In genomic region chr16:56012789-56013743, GRCm38 (mm10) we compare ENCODE assay signal across 13 mouse cellular contexts. TPM values are rescaled to one million over a fixed set of nuclear protein-coding genes. Genes with fewer than 3 reads are reported as not detected.
A peak's percentile ranks its signal among the peaks of the same experiment; 100 is the strongest.
DNase-seq lines count a peak whose midpoint lies in the region; ATAC-seq and TF ChIP-seq lines count a peak whose summit lies in the region.
"Had no signal": no experiment of that assay in that cellular context is flagged by ENCODE, and none has a peak within 500 bp of the region (broad histone marks: within the 10 kb centered on the region; RNA-seq: fewer than 3 reads in every experiment).

No protein-coding gene starts in this region.

- TF ChIP-seq CTCF in intestine, postnatal 0 days (IDR thresholded peaks at IDR 0.05; ENCODE audit: low read depth), result no peak
- TF ChIP-seq CTCF in midbrain, postnatal 0 days (IDR thresholded peaks at IDR 0.05), result peak; percentile 29

- no peak overlapping the region for H3K4me3 ChIP-seq in intestine, embryonic 15.5 days (replicated peaks)
- H3K4me3 ChIP-seq in intestine, postnatal 0 days (ENCODE audit: low read depth, low read length), result no peak overlapping the region
- H3K4me3 ChIP-seq in midbrain, postnatal 0 days (ENCODE audit: low read depth, low read length), result no peak overlapping the region
- H3K4me3 ChIP-seq in midbrain, embryonic 14.5 days (replicated peaks; ENCODE audit: low read depth, low read length), result no peak overlapping the region
- no peak overlapping the region for H3K4me3 ChIP-seq in forebrain, embryonic 15.5 days
- H3K4me3 ChIP-seq in stomach, embryonic 14.5 days (ENCODE audit: low read depth, low read length), result no peak overlapping the region

- H3K9me3 ChIP-seq in intestine, embryonic 15.5 days, result no peaks in the 10 kb centered on the region
- no peaks in the 10 kb centered on the region for H3K9me3 ChIP-seq in intestine, postnatal 0 days (ENCODE audit: control insufficient read depth)
- H3K9me3 ChIP-seq in midbrain, postnatal 0 days (ENCODE audit: low read length), result no peaks in the 10 kb centered on the region
- H3K9me3 ChIP-seq in midbrain, embryonic 14.5 days (ENCODE audit: control insufficient read depth, low read length), result no peaks in the 10 kb centered on the region
- no peaks in the 10 kb centered on the region for H3K9me3 ChIP-seq in forebrain, embryonic 15.5 days
- H3K9me3 ChIP-seq in stomach, embryonic 14.5 days (ENCODE audit: control insufficient read depth, low read depth, low read length), result no peaks in the 10 kb centered on the region

- DNase-seq in midbrain, postnatal 0 days (ENCODE audit: low spot score), result no peak
- DNase-seq in midbrain, embryonic 14.5 days, result no peak
- DNase-seq in lung, adult 18-20 months, result no peak
- no peak for DNase-seq in urinary bladder, postnatal 10 days (ENCODE audit: low spot score)
- DNase-seq: cerebellum, postnatal 25 days; heart, postnatal 10 days; kidney, postnatal 36 days; retina, postnatal 1 day; thymus, postnatal 4 days had no signal

- H3K4me2 ChIP-seq in intestine, embryonic 15.5 days (replicated peaks), result no peak overlapping the region
- no peak overlapping the region for H3K4me2 ChIP-seq in intestine, postnatal 0 days (replicated peaks; ENCODE audit: low read depth)
- H3K4me2 ChIP-seq in midbrain, postnatal 0 days (ENCODE audit: low read depth, low read length, poor library complexity, severe bottlenecking), result no peak overlapping the region
- no peak overlapping the region for H3K4me2 ChIP-seq in midbrain, embryonic 14.5 days (ENCODE audit: low read length)
- no peak overlapping the region for H3K4me2 ChIP-seq in forebrain, embryonic 15.5 days (replicated peaks)
- H3K4me2 ChIP-seq in stomach, embryonic 14.5 days (replicated peaks; ENCODE audit: low read depth, low read length), result no peak overlapping the region

- H3K9ac ChIP-seq in intestine, embryonic 15.5 days, result no peak overlapping the region
- H3K9ac ChIP-seq in intestine, postnatal 0 days (ENCODE audit: low read depth, low read length), result no peak overlapping the region
- H3K9ac ChIP-seq in midbrain, postnatal 0 days (replicated peaks; ENCODE audit: low read length, poor library complexity, severe bottlenecking), result no peak overlapping the region
- H3K9ac ChIP-seq in midbrain, embryonic 14.5 days (replicated peaks; ENCODE audit: low read length), result no peak overlapping the region
- no peak overlapping the region for H3K9ac ChIP-seq in forebrain, embryonic 15.5 days (replicated peaks)
- no peak overlapping the region for H3K9ac ChIP-seq in stomach, embryonic 14.5 days (replicated peaks; ENCODE audit: low read depth, low read length)

- no peaks in the 10 kb centered on the region for H3K27me3 ChIP-seq in intestine, embryonic 15.5 days (replicated peaks)
- no peaks in the 10 kb centered on the region for H3K27me3 ChIP-seq in intestine, postnatal 0 days (replicated peaks; ENCODE audit: control insufficient read depth, insufficient read depth, low read length)
- no peaks in the 10 kb centered on the region for H3K27me3 ChIP-seq in midbrain, postnatal 0 days (ENCODE audit: insufficient read depth, low read length)
- H3K27me3 ChIP-seq in midbrain, embryonic 14.5 days (ENCODE audit: control insufficient read depth, insufficient read depth, low read length), result no peaks in the 10 kb centered on the region
- no peaks in the 10 kb centered on the region for H3K27me3 ChIP-seq in forebrain, embryonic 15.5 days
- H3K27me3 ChIP-seq in stomach, embryonic 14.5 days (ENCODE audit: control insufficient read depth, insufficient read depth, low read length), result no peaks in the 10 kb centered on the region

- H3K27ac ChIP-seq in intestine, embryonic 15.5 days, result no peak overlapping the region
- H3K27ac ChIP-seq in intestine, postnatal 0 days (ENCODE audit: low read depth, low read length), result no peak overlapping the region
- no peak overlapping the region for H3K27ac ChIP-seq in midbrain, postnatal 0 days (ENCODE audit: low read depth, low read length)
- no peak overlapping the region for H3K27ac ChIP-seq in midbrain, embryonic 14.5 days (replicated peaks; ENCODE audit: low read depth, low read length)
- no peak overlapping the region for H3K27ac ChIP-seq in forebrain, embryonic 15.5 days (replicated peaks)
- no peak overlapping the region for H3K27ac ChIP-seq in stomach, embryonic 14.5 days (ENCODE audit: low read length)

- peaks cover 13% of the 10 kb centered on the region for H3K36me3 ChIP-seq in intestine, embryonic 15.5 days
- H3K36me3 ChIP-seq in intestine, postnatal 0 days (ENCODE audit: control insufficient read depth, insufficient read depth), result peaks cover 10% of the 10 kb centered on the region
- H3K36me3 ChIP-seq in midbrain, postnatal 0 days (ENCODE audit: insufficient read depth, low read length), result peaks cover 15% of the 10 kb centered on the region
- peaks cover 31% of the 10 kb centered on the region for H3K36me3 ChIP-seq in midbrain, embryonic 14.5 days (ENCODE audit: control insufficient read depth, insufficient read depth, low read length)
- peaks cover 31% of the 10 kb centered on the region for H3K36me3 ChIP-seq in forebrain, embryonic 15.5 days
- H3K36me3 ChIP-seq in stomach, embryonic 14.5 days (ENCODE audit: control insufficient read depth, insufficient read depth, low read length), result peaks cover 18% of the 10 kb centered on the region

- no peaks in the 10 kb centered on the region for H3K4me1 ChIP-seq in intestine, embryonic 15.5 days (replicated peaks)
- H3K4me1 ChIP-seq in intestine, postnatal 0 days (replicated peaks; ENCODE audit: control insufficient read depth, insufficient read depth, low read length), result no peaks in the 10 kb centered on the region
- H3K4me1 ChIP-seq in midbrain, postnatal 0 days (ENCODE audit: insufficient read depth, low read length), result no peaks in the 10 kb centered on the region
- H3K4me1 ChIP-seq in midbrain, embryonic 14.5 days (ENCODE audit: control insufficient read depth, insufficient read depth, low read length), result no peaks in the 10 kb centered on the region
- H3K4me1 ChIP-seq in forebrain, embryonic 15.5 days, result no peaks in the 10 kb centered on the region
- H3K4me1 ChIP-seq in stomach, embryonic 14.5 days (ENCODE audit: control insufficient read depth, insufficient read depth, low read length), result no peaks in the 10 kb centered on the region

- 88% methylated on average over 10 of the region's 10 CpGs for WGBS in intestine, embryonic 15.5 days
- 89% methylated on average over 10 of the region's 10 CpGs for WGBS in intestine, postnatal 0 days
- 89% methylated on average over 10 of the region's 10 CpGs for WGBS in midbrain, postnatal 0 days
- WGBS in midbrain, embryonic 14.5 days, result 89% methylated on average over 10 of the region's 10 CpGs
- 92% methylated on average over 10 of the region's 10 CpGs for WGBS in forebrain, embryonic 15.5 days
- WGBS in stomach, embryonic 14.5 days, result 89% methylated on average over 10 of the region's 10 CpGs

- ATAC-seq in intestine, embryonic 15.5 days, result peak; percentile 46; the same call in 1 of the 2 replicates
- no peak for ATAC-seq in intestine, postnatal 0 days
- peak; percentile 27; the same call in 1 of the 2 replicates for ATAC-seq in midbrain, postnatal 0 days (ENCODE audit: low FRiP score)
- ATAC-seq in midbrain, embryonic 14.5 days (ENCODE audit: low FRiP score, low TSS enrichment), result no peak
- 0 out of 2 replicates have a peak, but pooled peaks have one; percentile 44 for ATAC-seq in forebrain, embryonic 15.5 days (replicated peaks)
- ATAC-seq in stomach, embryonic 14.5 days (ENCODE audit: insufficient number of reproducible peaks, insufficient read depth, low FRiP score, low read depth), result peak; percentile 53; the same call in 1 of the 2 replicates

RNA-seq across cellular contexts. Expression of gene Pcnp, which starts 16.5 kb away (rescaled TPM):
- 189 and 209 TPM in 2 replicates for polyA plus RNA-seq in intestine, embryonic 15.5 days (2015; fragmentation: Nextera tagmentation; extraction: Ambion mirVana)
- polyA plus RNA-seq in intestine, postnatal 0 days (2015; fragmentation: Nextera tagmentation; extraction: Ambion mirVana), result 114 TPM in 2 replicates
- total RNA-seq in midbrain, postnatal 0 days (2014; rRNA removed), result 76.5 and 103 TPM in 2 replicates
- polyA plus RNA-seq in midbrain, postnatal 0 days (2015; fragmentation: Nextera tagmentation; extraction: Ambion mirVana), result 224 and 233 TPM in 2 replicates
- polyA plus RNA-seq in midbrain, embryonic 14.5 days (2014; fragmentation: Nextera tagmentation; extraction: Ambion mirVana), result 212 and 241 TPM in 2 replicates
- 234 and 248 TPM in 2 replicates for polyA plus RNA-seq in forebrain, embryonic 15.5 days (2015; fragmentation: Nextera tagmentation; extraction: Ambion mirVana)
- polyA plus RNA-seq in stomach, embryonic 14.5 days (2014; fragmentation: Nextera tagmentation; extraction: Ambion mirVana), result 231 and 241 TPM in 2 replicates

RNA-seq across cellular contexts. Expression of gene Trmt10c, which starts 24.6 kb away (rescaled TPM):
- 26.4 and 32.3 TPM in 2 replicates for polyA plus RNA-seq in intestine, embryonic 15.5 days (2015; fragmentation: Nextera tagmentation; extraction: Ambion mirVana)
- polyA plus RNA-seq in intestine, postnatal 0 days (2015; fragmentation: Nextera tagmentation; extraction: Ambion mirVana), result 13.4 and 14.7 TPM in 2 replicates
- total RNA-seq in midbrain, postnatal 0 days (2014; rRNA removed), result 10.1 and 12.6 TPM in 2 replicates
- 13.4 and 15.0 TPM in 2 replicates for polyA plus RNA-seq in midbrain, postnatal 0 days (2015; fragmentation: Nextera tagmentation; extraction: Ambion mirVana)
- 23.8 and 24.0 TPM in 2 replicates for polyA plus RNA-seq in midbrain, embryonic 14.5 days (2014; fragmentation: Nextera tagmentation; extraction: Ambion mirVana)
- polyA plus RNA-seq in forebrain, embryonic 15.5 days (2015; fragmentation: Nextera tagmentation; extraction: Ambion mirVana), result 25.1 and 25.7 TPM in 2 replicates
- 28.4 and 29.0 TPM in 2 replicates for polyA plus RNA-seq in stomach, embryonic 14.5 days (2014; fragmentation: Nextera tagmentation; extraction: Ambion mirVana)

RNA-seq across cellular contexts. Expression of gene Senp7, which starts 35.1 kb away (rescaled TPM):
- 21.3 and 21.6 TPM in 2 replicates for polyA plus RNA-seq in intestine, embryonic 15.5 days (2015; fragmentation: Nextera tagmentation; extraction: Ambion mirVana)
- 10.5 and 10.6 TPM in 2 replicates for polyA plus RNA-seq in intestine, postnatal 0 days (2015; fragmentation: Nextera tagmentation; extraction: Ambion mirVana)
- 26.7 and 40.0 TPM in 2 replicates for total RNA-seq in midbrain, postnatal 0 days (2014; rRNA removed)
- 32.0 and 34.7 TPM in 2 replicates for polyA plus RNA-seq in midbrain, postnatal 0 days (2015; fragmentation: Nextera tagmentation; extraction: Ambion mirVana)
- polyA plus RNA-seq in midbrain, embryonic 14.5 days (2014; fragmentation: Nextera tagmentation; extraction: Ambion mirVana), result 59.6 and 70.9 TPM in 2 replicates
- 57.7 and 58.4 TPM in 2 replicates for polyA plus RNA-seq in forebrain, embryonic 15.5 days (2015; fragmentation: Nextera tagmentation; extraction: Ambion mirVana)
- polyA plus RNA-seq in stomach, embryonic 14.5 days (2014; fragmentation: Nextera tagmentation; extraction: Ambion mirVana), result 46.4 and 47.9 TPM in 2 replicates

RNA-seq across cellular contexts. Expression of gene Zbtb11, which starts 39.4 kb away (rescaled TPM):
- 14.2 and 15.3 TPM in 2 replicates for polyA plus RNA-seq in intestine, embryonic 15.5 days (2015; fragmentation: Nextera tagmentation; extraction: Ambion mirVana)
- 5.8 and 7.1 TPM in 2 replicates for polyA plus RNA-seq in intestine, postnatal 0 days (2015; fragmentation: Nextera tagmentation; extraction: Ambion mirVana)
- total RNA-seq in midbrain, postnatal 0 days (2014; rRNA removed), result 18.5 and 27.2 TPM in 2 replicates
- polyA plus RNA-seq in midbrain, postnatal 0 days (2015; fragmentation: Nextera tagmentation; extraction: Ambion mirVana), result 17.6 and 19.3 TPM in 2 replicates
- 20.5 and 24.4 TPM in 2 replicates for polyA plus RNA-seq in midbrain, embryonic 14.5 days (2014; fragmentation: Nextera tagmentation; extraction: Ambion mirVana)
- polyA plus RNA-seq in forebrain, embryonic 15.5 days (2015; fragmentation: Nextera tagmentation; extraction: Ambion mirVana), result 20.2 and 20.8 TPM in 2 replicates
- 20.9 and 22.3 TPM in 2 replicates for polyA plus RNA-seq in stomach, embryonic 14.5 days (2014; fragmentation: Nextera tagmentation; extraction: Ambion mirVana)

RNA-seq across cellular contexts. Expression of gene Rpl24, which starts 47.0 kb away (rescaled TPM):
- polyA plus RNA-seq in intestine, embryonic 15.5 days (2015; fragmentation: Nextera tagmentation; extraction: Ambion mirVana), result 692 and 790 TPM in 2 replicates
- 521 and 527 TPM in 2 replicates for polyA plus RNA-seq in intestine, postnatal 0 days (2015; fragmentation: Nextera tagmentation; extraction: Ambion mirVana)
- 306 and 343 TPM in 2 replicates for total RNA-seq in midbrain, postnatal 0 days (2014; rRNA removed)
- 488 and 533 TPM in 2 replicates for polyA plus RNA-seq in midbrain, postnatal 0 days (2015; fragmentation: Nextera tagmentation; extraction: Ambion mirVana)
- 580 and 653 TPM in 2 replicates for polyA plus RNA-seq in midbrain, embryonic 14.5 days (2014; fragmentation: Nextera tagmentation; extraction: Ambion mirVana)
- 581 and 585 TPM in 2 replicates for polyA plus RNA-seq in forebrain, embryonic 15.5 days (2015; fragmentation: Nextera tagmentation; extraction: Ambion mirVana)
- polyA plus RNA-seq in stomach, embryonic 14.5 days (2014; fragmentation: Nextera tagmentation; extraction: Ambion mirVana), result 885 and 926 TPM in 2 replicates

Comparison
In these comparisons a context has a peak if more than half of its experiments do, and no peak if none do; other contexts are left out.
1. ATAC-seq: peak in intestine, embryonic 15.5 days (single experiment), midbrain, postnatal 0 days (single experiment), forebrain, embryonic 15.5 days (single experiment) and stomach, embryonic 14.5 days (single experiment); none in intestine, postnatal 0 days (single experiment) and midbrain, embryonic 14.5 days (single experiment).